14 mouse cellular contexts compared by ENCODE assay signal in the genomic region with DNA sequence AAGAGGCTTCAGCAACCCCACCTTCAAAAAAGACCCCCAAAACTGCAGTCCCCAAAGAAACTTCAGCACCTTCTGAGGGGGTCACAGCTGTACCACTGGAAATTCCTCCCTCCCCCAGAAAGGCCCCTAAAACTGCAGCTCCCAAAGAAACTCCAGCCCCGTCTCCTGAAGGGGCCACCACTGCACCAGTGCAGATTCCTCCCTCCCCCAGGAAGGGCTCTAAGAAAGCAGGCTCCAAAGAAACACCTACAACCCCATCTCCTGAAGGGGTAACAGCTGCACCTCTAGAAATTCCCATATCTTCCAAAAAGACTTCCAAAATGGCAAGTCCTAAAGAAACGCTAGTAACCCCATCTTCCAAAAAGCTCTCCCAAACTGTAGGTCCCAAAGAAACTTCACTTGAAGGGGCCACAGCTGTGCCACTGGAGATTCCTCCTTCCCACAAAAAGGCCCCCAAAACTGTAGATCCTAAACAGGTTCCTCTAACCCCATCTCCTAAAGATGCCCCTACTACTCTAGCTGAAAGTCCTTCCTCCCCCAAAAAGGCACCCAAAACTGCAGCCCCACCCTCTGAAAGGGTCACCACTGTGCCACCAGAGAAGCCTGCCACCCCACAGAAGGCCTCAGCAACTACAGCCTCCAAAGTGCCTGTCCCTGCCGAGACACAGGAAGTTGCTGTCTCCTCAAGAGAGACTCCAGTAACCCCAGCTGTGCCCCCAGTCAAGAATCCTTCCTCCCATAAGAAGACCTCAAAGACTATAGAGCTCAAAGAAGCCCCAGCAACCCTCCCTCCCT. TPM values are rescaled to one million over a fixed set of nuclear protein-coding genes. Genes with fewer than 3 reads are reported as not detected.
DNase-seq lines count a peak whose midpoint lies in the region; ATAC-seq lines count a peak whose summit lies in the region.
"Had no signal": no experiment of that assay in that cellular context is flagged by ENCODE, and none has a peak within 500 bp of the region (broad histone marks: within the 10 kb centered on the region; RNA-seq: fewer than 3 reads in every experiment).

No protein-coding gene starts in this region.

- no peak for DNase-seq in heart, adult 9 months (ENCODE audit: low spot score in 2 of 2)
- DNase-seq in liver = no peak
- DNase-seq in thymus, postnatal 0 days (ENCODE audit: low spot score) = peak; percentile 65
- no peak for DNase-seq in frontal cortex, postnatal 36 days (ENCODE audit: low spot score in 2 of 2)
- DNase-seq: adrenal gland, adult 2 months; embryo, embryonic 11 days; layer of hippocampus, adult 9-11 months had no signal

- H3K27me3 ChIP-seq in heart, embryonic 12.5 days (replicated peaks) = no peaks in the 10 kb centered on the region
- no peaks in the 10 kb centered on the region for H3K27me3 ChIP-seq in liver, embryonic 12.5 days (replicated peaks)
- no peaks in the 10 kb centered on the region for H3K27me3 ChIP-seq in embryonic facial prominence, embryonic 13.5 days
- H3K27me3 ChIP-seq: forebrain, embryonic 15.5 days; Patski had no signal

- peaks cover 95% of the 10 kb centered on the region for H3K36me3 ChIP-seq in heart, embryonic 12.5 days
- H3K36me3 ChIP-seq in liver, embryonic 12.5 days = peaks cover 99% of the 10 kb centered on the region
- H3K36me3 ChIP-seq in embryonic facial prominence, embryonic 13.5 days = peaks cover 93% of the 10 kb centered on the region

- peak overlapping the region; percentile 2; the same call in 1 of the 2 replicates for H3K4me3 ChIP-seq in heart, embryonic 12.5 days
- no peak overlapping the region for H3K4me3 ChIP-seq in liver, embryonic 12.5 days
- H3K4me3 ChIP-seq in embryonic facial prominence, embryonic 13.5 days = no peak overlapping the region
- H3K4me3 ChIP-seq: forebrain, embryonic 15.5 days had no signal

- ATAC-seq in heart, embryonic 12.5 days (ENCODE audit: insufficient number of reproducible peaks, low FRiP score) = 0 out of 2 replicates have a peak, but pooled peaks have one; percentile 27
- ATAC-seq in liver, embryonic 12.5 days = no peak
- no peak for ATAC-seq in embryonic facial prominence, embryonic 13.5 days (ENCODE audit: insufficient number of reproducible peaks, insufficient read depth, low FRiP score, low TSS enrichment, low read depth)
- ATAC-seq in inflammation-experienced regulatory T-cells, adult 6 months = no peak
- ATAC-seq: forebrain, embryonic 15.5 days; intestine, postnatal 0 days; Patski had no signal

- H3K4me1 ChIP-seq in heart, embryonic 12.5 days (replicated peaks) = peaks cover 68% of the 10 kb centered on the region
- peaks cover 67% of the 10 kb centered on the region for H3K4me1 ChIP-seq in liver, embryonic 12.5 days
- H3K4me1 ChIP-seq in embryonic facial prominence, embryonic 13.5 days = peaks cover 56% of the 10 kb centered on the region

- peak overlapping the region; percentile 42 for H3K9ac ChIP-seq in heart, embryonic 12.5 days
- H3K9ac ChIP-seq in liver, embryonic 12.5 days = no peak overlapping the region
- peak overlapping the region; percentile 49; the same call in 1 of the 2 replicates for H3K9ac ChIP-seq in embryonic facial prominence, embryonic 13.5 days
- H3K9ac ChIP-seq: forebrain, embryonic 15.5 days had no signal

- no peaks in the 10 kb centered on the region for H3K9me3 ChIP-seq in heart, embryonic 12.5 days (replicated peaks)
- H3K9me3 ChIP-seq in liver, embryonic 12.5 days (replicated peaks) = no peaks in the 10 kb centered on the region
- no peaks in the 10 kb centered on the region for H3K9me3 ChIP-seq in embryonic facial prominence, embryonic 13.5 days
- H3K9me3 ChIP-seq: forebrain, embryonic 15.5 days had no signal

- H3K27ac ChIP-seq in heart, embryonic 12.5 days (ENCODE audit: poor library complexity, severe bottlenecking) = peak overlapping the region; percentile 79
- H3K27ac ChIP-seq in liver, embryonic 12.5 days = peak overlapping the region; percentile 47; the same call in 1 of the 2 replicates
- peak overlapping the region; percentile 44; the same call in 1 of the 2 replicates for H3K27ac ChIP-seq in embryonic facial prominence, embryonic 13.5 days
- H3K27ac ChIP-seq: forebrain, embryonic 15.5 days had no signal

- WGBS in heart, embryonic 12.5 days = 45% methylated on average over 3 of the region's 3 CpGs
- 57% methylated on average over 3 of the region's 3 CpGs for WGBS in liver, embryonic 12.5 days (ENCODE audit: insufficient replicate concordance)
- 70% methylated on average over 3 of the region's 3 CpGs for WGBS in embryonic facial prominence, embryonic 13.5 days

- peak overlapping the region; percentile 37 for H3K4me2 ChIP-seq in heart, embryonic 12.5 days
- no peak overlapping the region for H3K4me2 ChIP-seq in liver, embryonic 12.5 days
- no peak overlapping the region for H3K4me2 ChIP-seq in embryonic facial prominence, embryonic 13.5 days
- H3K4me2 ChIP-seq: forebrain, embryonic 15.5 days had no signal

RNA-seq across cellular contexts. Expression of gene Naca, which starts 7.9 kb away (rescaled TPM):
- polyA plus RNA-seq in heart, embryonic 12.5 days (2016; fragmentation: Nextera tagmentation; extraction: Ambion mirVana) = 573 and 577 TPM in 2 replicates
- polyA plus RNA-seq in liver, embryonic 12.5 days (2016; fragmentation: Nextera tagmentation; extraction: Ambion mirVana) = 666 and 682 TPM in 2 replicates
- 789 and 900 TPM in 2 replicates for polyA plus RNA-seq in embryonic facial prominence, embryonic 13.5 days (2015; fragmentation: Nextera tagmentation; extraction: Ambion mirVana)
- 829 and 868 TPM in 2 replicates for polyA plus RNA-seq in thymus, postnatal 0 days (2015; fragmentation: Nextera tagmentation; extraction: Ambion mirVana)
- 1,000 to 10,000 TPM in 2 of 3 experiments, 100 to 1,000 TPM in 1; 923 to 1,212 (median 1,047) TPM for polyA plus RNA-seq in inflammation-experienced regulatory T-cells, adult 6 months (2017; shearing (Covaris generic))

RNA-seq across cellular contexts. Expression of gene Ptges3, which starts 15.5 kb away (rescaled TPM):
- 363 and 375 TPM in 2 replicates for polyA plus RNA-seq in heart, embryonic 12.5 days (2016; fragmentation: Nextera tagmentation; extraction: Ambion mirVana)
- polyA plus RNA-seq in liver, embryonic 12.5 days (2016; fragmentation: Nextera tagmentation; extraction: Ambion mirVana) = 406 and 407 TPM in 2 replicates
- 537 and 556 TPM in 2 replicates for polyA plus RNA-seq in embryonic facial prominence, embryonic 13.5 days (2015; fragmentation: Nextera tagmentation; extraction: Ambion mirVana)
- polyA plus RNA-seq in thymus, postnatal 0 days (2015; fragmentation: Nextera tagmentation; extraction: Ambion mirVana) = 401 and 422 TPM in 2 replicates
- 100 to 1,000 TPM; 186 to 360 (median 347) TPM for polyA plus RNA-seq in inflammation-experienced regulatory T-cells, adult 6 months (2017; shearing (Covaris generic))

RNA-seq across cellular contexts. Expression of gene Prim1, which starts 28.3 kb away (rescaled TPM):
- 50.0 and 50.6 TPM in 2 replicates for polyA plus RNA-seq in heart, embryonic 12.5 days (2016; fragmentation: Nextera tagmentation; extraction: Ambion mirVana)
- 88.9 and 93.3 TPM in 2 replicates for polyA plus RNA-seq in liver, embryonic 12.5 days (2016; fragmentation: Nextera tagmentation; extraction: Ambion mirVana)
- 92.1 and 92.2 TPM in 2 replicates for polyA plus RNA-seq in embryonic facial prominence, embryonic 13.5 days (2015; fragmentation: Nextera tagmentation; extraction: Ambion mirVana)
- polyA plus RNA-seq in thymus, postnatal 0 days (2015; fragmentation: Nextera tagmentation; extraction: Ambion mirVana) = 89.6 and 98.8 TPM in 2 replicates
- 10 to 100 TPM; 18.1 to 73.7 (median 18.2) TPM for polyA plus RNA-seq in inflammation-experienced regulatory T-cells, adult 6 months (2017; shearing (Covaris generic))

RNA-seq across cellular contexts. Expression of gene Hsd17b6, which starts 35.8 kb away (rescaled TPM):
- polyA plus RNA-seq in heart, embryonic 12.5 days (2016; fragmentation: Nextera tagmentation; extraction: Ambion mirVana) = not detected in 2 replicates
- polyA plus RNA-seq in liver, embryonic 12.5 days (2016; fragmentation: Nextera tagmentation; extraction: Ambion mirVana) = 0.17 TPM in 1 of 2 replicates, not detected in the other
- polyA plus RNA-seq in embryonic facial prominence, embryonic 13.5 days (2015; fragmentation: Nextera tagmentation; extraction: Ambion mirVana) = not detected in 2 replicates
- polyA plus RNA-seq in thymus, postnatal 0 days (2015; fragmentation: Nextera tagmentation; extraction: Ambion mirVana) = 0.16 and 0.22 TPM in 2 replicates
- polyA plus RNA-seq in inflammation-experienced regulatory T-cells, adult 6 months (2017; shearing (Covaris generic)) = not detected
- polyA plus RNA-seq: adrenal gland, adult 2 months; forebrain, embryonic 15.5 days; Patski had no signal

RNA-seq across cellular contexts. Expression of gene Atp5b, which starts 39.8 kb away (rescaled TPM):
- 4,835 and 4,880 TPM in 2 replicates for polyA plus RNA-seq in heart, embryonic 12.5 days (2016; fragmentation: Nextera tagmentation; extraction: Ambion mirVana)
- 2,130 and 2,180 TPM in 2 replicates for polyA plus RNA-seq in liver, embryonic 12.5 days (2016; fragmentation: Nextera tagmentation; extraction: Ambion mirVana)
- polyA plus RNA-seq in embryonic facial prominence, embryonic 13.5 days (2015; fragmentation: Nextera tagmentation; extraction: Ambion mirVana) = 1,953 and 2,050 TPM in 2 replicates
- polyA plus RNA-seq in thymus, postnatal 0 days (2015; fragmentation: Nextera tagmentation; extraction: Ambion mirVana) = 2,017 and 2,181 TPM in 2 replicates
- polyA plus RNA-seq in inflammation-experienced regulatory T-cells, adult 6 months (2017; shearing (Covaris generic)) = 100 to 1,000 TPM; 459 to 529 (median 464) TPM
